Mouse (Mus musculus) liver, embryonic 16.5 days (tissue): ENCODE measurements around the gene Mcoln2. TPM values are rescaled to one million over a fixed set of nuclear protein-coding genes. Genes with fewer than 3 reads are reported as not detected.
"Not testable (repeated sequence)": the region's sequence is repeated elsewhere in the genome, so short reads cannot be mapped to it uniquely, and the experiment has no call there.

Experiments used
- ATAC-seq: fragments of 200-750 bp; cut with Nextera tagmentation; 2 replicates; pipeline ENCODE4 v1.8.0; 2017; ENCODE audit warnings: low read depth, mild to moderate bottlenecking, moderate number of reproducible peaks, moderate library complexity
- H3K27ac ChIP-seq: fragments of 300-500 bp; sonication (generic); 2 replicates; pipeline ENCODE4 v1.5.1; 2014; ENCODE audit warnings: mild to moderate bottlenecking, low read length
- H3K27me3 ChIP-seq: fragments of 300-500 bp; sonication (generic); 2 replicates; pipeline ENCODE4 v1.6.1; 2014; ENCODE audit warnings: low read depth, low read length, mixed read lengths; ENCODE audit not compliant: control insufficient read depth, insufficient read depth
- H3K36me3 ChIP-seq: fragments of 300-500 bp; sonication (generic); 2 replicates; pipeline ENCODE4 v1.6.1; 2014; ENCODE audit warnings: mild to moderate bottlenecking; ENCODE audit not compliant: control insufficient read depth, insufficient read depth
- H3K4me1 ChIP-seq: fragments of 300-500 bp; sonication (generic); 2 replicates; pipeline ENCODE4 v1.6.1; 2014; ENCODE audit warnings: low read depth, low read length, mixed read lengths; ENCODE audit not compliant: control insufficient read depth
- H3K4me2 ChIP-seq: fragments of 300-500 bp; sonication (generic); 2 replicates; pipeline ENCODE4 v1.6.1; 2014; ENCODE audit warnings: low read depth, low read length, mixed read lengths
- H3K4me3 ChIP-seq: fragments of 300-500 bp; sonication (generic); 2 replicates; pipeline ENCODE4 v1.5.1; 2014; ENCODE audit warnings: low read depth, mild to moderate bottlenecking, low read length
- H3K9ac ChIP-seq: fragments of 300-500 bp; sonication (generic); 2 replicates; pipeline ENCODE4 v1.6.1; 2014; ENCODE audit warnings: low read depth, low read length
- H3K9me3 ChIP-seq: fragments of 300-500 bp; sonication (generic); replicated peaks from 2 replicates; pipeline ENCODE4 v1.6.1; 2016; ENCODE audit warnings: low read length; ENCODE audit not compliant: control insufficient read depth
- WGBS: fragments of 180-500 bp; shearing (Covaris S2); extraction: QIAGEN DNeasy Blood & Tissue Kit; methylation state at CpG from one replicate; pipeline ENCODE4 v1.1.7; 2014; ENCODE audit not compliant: insufficient replicate concordance; 5-methylcytosine and 5-hydroxymethylcytosine counted together
- polyA plus RNA-seq: library from polyadenylated mRNA; unstranded; fragments of >200 nt; fragmentation: Nextera tagmentation; extraction: Ambion mirVana; gene quantifications from 2 replicates; pipeline ENCODE4 v1.2.1, GENCODE M21; 2015

The Mcoln2 gene
- polyA plus RNA-seq, 1 experiment from 2014 or later = 9.5 TPM

- Histone ChIP-seq H3K4me1 (no peaks in the 10 kb centered on the region), H3K4me3 (no peak overlapping the region), H3K27me3 (no peaks in the 10 kb centered on the region), H3K9me3 (no peaks in the 10 kb centered on the region), H3K4me2 (no peak overlapping the region), H3K9ac (no peak overlapping the region), H3K27ac (no peak overlapping the region), H3K36me3 (no peaks in the 10 kb centered on the region)
- 44% methylated on average over 11 of the region's 11 CpGs for WGBS
- no peak for ATAC-seq
These were observed 55.7 kb downstream of the Mcoln2 start for GRCm38 (mm10) chr3:146205305-146205704.

DNA sequence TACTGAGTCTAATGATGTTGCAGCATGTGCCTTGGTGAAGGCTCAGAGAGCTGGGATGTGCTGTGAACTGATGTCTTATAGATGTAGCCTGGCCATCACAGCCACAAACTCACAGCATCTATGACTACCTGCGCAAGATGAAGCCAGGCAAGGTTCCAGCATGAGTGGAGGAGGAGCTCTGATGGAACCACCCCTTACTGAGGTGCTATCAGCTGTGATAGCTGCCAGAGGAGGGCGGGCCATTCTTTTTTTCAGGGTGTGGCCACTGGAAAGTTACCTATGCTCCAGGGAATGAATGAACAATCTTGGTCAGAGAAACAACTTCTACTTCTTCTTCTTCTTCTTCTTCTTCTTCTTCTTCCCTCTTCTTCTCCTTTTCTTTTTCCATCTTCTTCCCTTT lies 57.0 kb downstream of the Mcoln2 start:
- H3K9ac ChIP-seq = no peak overlapping the region
- ATAC-seq = no peak

GRCm38 (mm10) chr3:146207440-146207839 lies 57.8 kb downstream of the Mcoln2 start:
- Histone ChIP-seq H3K4me3 (no peak overlapping the region), H3K27me3 (no peaks in the 10 kb centered on the region), H3K27ac (no peak overlapping the region), H3K9ac (no peak overlapping the region), H3K36me3 (no peaks in the 10 kb centered on the region), H3K4me1 (no peaks in the 10 kb centered on the region), H3K4me2 (no peak overlapping the region), H3K9me3 (no peaks in the 10 kb centered on the region)
- no peak for ATAC-seq
- WGBS = 43% methylated on average over 2 of the region's 2 CpGs

More for the DNA sequence above, 57.0 kb downstream of the Mcoln2 start:
- Histone ChIP-seq H3K4me3 (no peak overlapping the region), H3K4me1 (no peaks in the 10 kb centered on the region), H3K36me3 (no peaks in the 10 kb centered on the region), H3K27me3 (no peaks in the 10 kb centered on the region), H3K4me2 (no peak overlapping the region), H3K9me3 (no peaks in the 10 kb centered on the region), H3K27ac (no peak overlapping the region)
- 49% methylated on average over 2 of the region's 2 CpGs for WGBS

GRCm38 (mm10) chr3:146209759-146210158 lies 60.1 kb downstream of the Mcoln2 start:
- WGBS = 69% methylated on average over 8 of the region's 8 CpGs
- ATAC-seq, H3K27ac ChIP-seq, H3K36me3 ChIP-seq, H3K4me1 ChIP-seq, H3K9me3 ChIP-seq, H3K9ac ChIP-seq, H3K27me3 ChIP-seq, H3K4me3 ChIP-seq, H3K4me2 ChIP-seq: not testable (repeated sequence)

DNA sequence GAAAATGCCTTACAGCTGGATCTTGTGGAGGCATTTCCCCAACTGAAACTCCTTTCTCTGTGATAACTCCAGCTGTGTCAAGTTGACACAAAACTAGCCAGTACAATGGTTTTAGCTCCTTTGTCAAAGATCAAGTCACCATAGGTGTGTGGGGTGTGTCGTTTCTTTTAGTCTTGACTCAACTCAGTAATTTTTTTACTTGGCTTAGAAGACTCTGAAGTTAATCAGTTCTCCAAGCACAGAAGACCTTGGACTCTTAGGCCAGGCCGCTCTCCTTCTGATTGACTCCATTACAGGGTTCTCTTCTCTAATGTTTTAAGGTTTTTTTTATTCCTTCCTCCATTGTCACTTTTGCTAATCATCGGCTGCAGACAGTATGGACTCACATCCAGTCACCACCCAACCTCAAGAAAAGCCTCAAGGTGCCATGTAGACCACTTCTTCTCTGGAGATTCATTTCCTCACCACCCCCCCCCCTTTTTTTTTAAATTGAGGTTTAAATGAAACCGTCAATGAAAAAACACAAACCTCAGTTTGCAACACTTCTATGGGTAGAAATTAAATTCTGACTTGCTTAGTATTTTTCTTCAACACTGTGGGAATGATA lies 61.6 kb downstream of the Mcoln2 start:
- no peak for ATAC-seq
- Histone ChIP-seq H3K4me1 (no peaks in the 10 kb centered on the region), H3K4me2 (no peak overlapping the region), H3K27me3 (no peaks in the 10 kb centered on the region), H3K9me3 (no peaks in the 10 kb centered on the region), H3K27ac (no peak overlapping the region), H3K9ac (no peak overlapping the region), H3K4me3 (no peak overlapping the region), H3K36me3 (no peaks in the 10 kb centered on the region)
- 58% methylated on average over 4 of the region's 4 CpGs for WGBS

- H3K27me3 ChIP-seq = no peaks in the 10 kb centered on the region
- no peak overlapping the region for H3K4me2 ChIP-seq
- 64% methylated on average over 2 of the region's 2 CpGs for WGBS
- no peaks in the 10 kb centered on the region for H3K4me1 ChIP-seq
- H3K4me3 ChIP-seq = no peak overlapping the region
- H3K27ac ChIP-seq = no peak overlapping the region
- H3K36me3 ChIP-seq = no peaks in the 10 kb centered on the region
- ATAC-seq = no peak
- H3K9ac ChIP-seq = no peak overlapping the region
- no peaks in the 10 kb centered on the region for H3K9me3 ChIP-seq
These were observed 62.3 kb downstream of the Mcoln2 start for GRCm38 (mm10) chr3:146211964-146212363.

- H3K4me1 ChIP-seq = no peaks in the 10 kb centered on the region
- peak overlapping the region; percentile 0; the same call in 1 of the 2 replicates for H3K4me2 ChIP-seq
- WGBS = 32% methylated on average over 5 of the region's 5 CpGs
- no peaks in the 10 kb centered on the region for H3K36me3 ChIP-seq
- no peak for ATAC-seq
- no peak overlapping the region for H3K27ac ChIP-seq
- no peaks in the 10 kb centered on the region for H3K27me3 ChIP-seq
- no peak overlapping the region for H3K4me3 ChIP-seq
- no peaks in the 10 kb centered on the region for H3K9me3 ChIP-seq
- H3K9ac ChIP-seq = no peak overlapping the region
These were observed 63.7 kb downstream of the Mcoln2 start for GRCm38 (mm10) chr3:146213336-146213735.

- Histone ChIP-seq H3K4me2 (no peak overlapping the region), H3K9ac (no peak overlapping the region), H3K4me3 (no peak overlapping the region), H3K27ac (no peak overlapping the region), H3K4me1 (no peaks in the 10 kb centered on the region), H3K9me3 (no peaks in the 10 kb centered on the region), H3K36me3 (no peaks in the 10 kb centered on the region), H3K27me3 (peaks cover 19% of the 10 kb centered on the region)
- whole genome bisulfite sequencing = 59% methylated on average over 3 of the region's 3 CpGs
- no peak for ATAC-seq
These were observed 66.9 kb downstream of the Mcoln2 start for GRCm38 (mm10) chr3:146216561-146216960.

DNA sequence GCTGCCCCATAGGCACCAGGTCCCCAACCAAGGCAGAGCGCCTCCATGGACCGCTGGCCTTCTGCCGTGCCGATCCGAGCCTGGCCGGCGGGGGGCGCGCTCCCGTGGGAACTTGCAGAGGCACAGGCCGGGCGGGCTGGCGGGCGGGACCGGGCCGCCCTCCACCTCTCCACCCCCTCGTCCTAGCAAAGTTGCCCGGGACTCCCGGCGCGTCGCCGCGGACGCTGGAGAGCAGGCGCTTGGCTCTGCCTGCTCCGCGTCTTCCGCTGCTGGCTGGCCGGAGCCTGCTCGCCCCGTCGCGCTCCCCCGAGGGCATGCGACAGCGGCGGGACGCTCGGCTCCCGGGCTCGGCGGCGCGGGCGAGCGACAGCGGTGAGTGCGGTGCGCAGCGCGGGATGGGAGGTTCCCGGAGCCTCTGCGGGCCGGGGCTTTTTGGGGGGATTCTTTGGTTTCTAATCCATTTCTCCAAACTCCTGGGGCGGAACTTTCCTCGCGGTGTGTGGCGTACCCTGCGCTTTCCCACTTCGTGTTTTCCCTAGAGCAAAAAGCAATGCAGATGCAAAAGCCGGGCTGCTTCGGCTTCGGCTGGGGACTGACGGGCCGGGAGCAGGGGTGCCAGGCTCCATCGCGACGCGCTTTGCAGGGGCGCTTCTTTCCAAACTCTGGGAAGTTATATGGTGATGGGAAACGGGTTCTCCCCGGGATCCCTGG lies 71.3 kb downstream of the Mcoln2 start, which contains the start of gene Lpar3:
TSS of gene Lpar3 (plus strand) at position 188 of the 711 bp plus-strand sequence.
- H3K4me1 ChIP-seq = no peaks in the 10 kb centered on the region
- H3K4me2 ChIP-seq = peak within 1 kb of the TSS; percentile 61
- H3K4me3 ChIP-seq = peak within 1 kb of the TSS; percentile 40
- no peaks in the 10 kb centered on the region for H3K9me3 ChIP-seq
- no peaks in the 10 kb centered on the region for H3K36me3 ChIP-seq
- H3K9ac ChIP-seq = no peak within 1 kb of the TSS
- peak; percentile 58 for ATAC-seq
- H3K27me3 ChIP-seq = peaks cover 25% of the 10 kb centered on the region
- 2% methylated on average over 71 of the region's 73 CpGs for WGBS
- no peak within 1 kb of the TSS for H3K27ac ChIP-seq
